Mouse (Mus musculus) heart, postnatal 0 days (tissue): ENCODE results near the gene Cmip.

Experiments
- CTCF ChIP-seq: IDR thresholded peaks from 2 replicates; pipeline ENCODE4 v1.5.1; 2016; ENCODE audit warnings: antibody characterized with exemption, control low read depth, low read depth
- EP300 ChIP-seq: IDR thresholded peaks from 2 replicates; pipeline ENCODE4 v1.6.1; 2016; ENCODE audit warnings: antibody characterized with exemption, low read depth

DNA sequence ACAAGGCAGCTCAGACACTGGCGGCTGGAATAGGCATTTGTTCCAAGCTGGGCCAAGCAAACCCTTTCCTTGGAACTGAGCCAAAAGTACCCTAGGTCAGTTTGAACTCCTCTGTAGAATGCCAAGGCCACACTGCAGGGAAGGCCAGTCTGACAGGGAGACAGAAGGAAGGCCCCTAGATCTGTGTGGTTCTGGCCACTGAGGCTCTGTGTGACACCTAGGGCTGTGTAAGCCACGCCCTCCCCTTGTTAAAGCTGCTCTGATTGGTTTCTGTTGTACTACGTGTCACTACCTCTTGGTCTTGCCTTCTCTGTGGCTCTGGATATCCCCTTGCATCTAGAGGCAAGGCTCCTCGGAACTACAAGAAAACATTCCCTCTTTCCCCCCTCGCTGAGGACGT is 12.3 kb upstream of the Cmip start:
- TF ChIP-seq CTCF (no peak), EP300 (no peak)
